Mouse (Mus musculus) forebrain, postnatal 0 days (tissue): ENCODE measurements at regions not wholly inside any gene's neighbourhood (a gene's known extent, or its start where the extent isn't known, plus 50 kb on each side); places are given as distances from the start of the nearest gene placed in this dataset.
A peak's percentile ranks its signal among the peaks of the same experiment; 100 is the strongest.

Experiments
- ATAC-seq: fragments of 200-750 bp; cut with Nextera tagmentation; 2 replicates; pipeline ENCODE4 v1.8.0; 2017; ENCODE audit warnings: mild to moderate bottlenecking, moderate library complexity
- DNase-seq: peaks from one replicate; pipeline ENCODE4 v3.0.0-alpha.2; 2015
- H3K27ac ChIP-seq: fragments of 300-500 bp; sonication (generic); 2 replicates; pipeline ENCODE4 v1.5.1; 2014; ENCODE audit warnings: low read depth, mild to moderate bottlenecking, antibody characterized with exemption, low read length, moderate library complexity, mixed read lengths
- H3K27me3 ChIP-seq: fragments of 300-500 bp; sonication (generic); 2 replicates; pipeline ENCODE4 v1.6.1; 2014; ENCODE audit warnings: mild to moderate bottlenecking, low read length, mixed read lengths; ENCODE audit not compliant: insufficient read depth
- H3K36me3 ChIP-seq: fragments of 300-500 bp; sonication (generic); 2 replicates; pipeline ENCODE4 v1.6.1; 2014; ENCODE audit warnings: mild to moderate bottlenecking, moderate library complexity; ENCODE audit not compliant: insufficient read depth
- H3K4me1 ChIP-seq: fragments of 300-500 bp; sonication (generic); 2 replicates; pipeline ENCODE4 v1.6.1; 2014; ENCODE audit warnings: antibody characterized with exemption; ENCODE audit not compliant: insufficient read depth
- H3K4me2 ChIP-seq: fragments of 300-500 bp; sonication (generic); 2 replicates; pipeline ENCODE4 v1.6.1; 2014; ENCODE audit warnings: low read depth, mild to moderate bottlenecking, moderate library complexity
- H3K4me3 ChIP-seq: fragments of 300-500 bp; sonication (generic); 2 replicates; pipeline ENCODE4 v1.5.1; 2014; ENCODE audit warnings: low read depth, low read length, mixed read lengths
- H3K9ac ChIP-seq: fragments of 300-500 bp; sonication (generic); 2 replicates; pipeline ENCODE4 v1.6.1; 2014; ENCODE audit warnings: mild to moderate bottlenecking
- H3K9me3 ChIP-seq: fragments of 300-500 bp; sonication (generic); 2 replicates; pipeline ENCODE4 v1.6.1; 2016; ENCODE audit warnings: low read length
- CTCF ChIP-seq: sonication (generic); IDR thresholded peaks from 2 replicates; pipeline ENCODE4 v1.5.1; 2016; ENCODE audit warnings: antibody characterized with exemption, control low read depth, low read depth
- WGBS: fragments of 180-500 bp; shearing (Covaris S2); extraction: QIAGEN DNeasy Blood & Tissue Kit; methylation state at CpG from one replicate; pipeline ENCODE4 v1.1.7; 2014; 5-methylcytosine and 5-hydroxymethylcytosine counted together

GRCm38 (mm10) chr9:47386646-47387045 is 143.3 kb upstream of the Cadm1 start:
- Histone ChIP-seq H3K27ac (no peak overlapping the region), H3K4me3 (no peak overlapping the region), H3K4me2 (no peak overlapping the region), H3K9ac (no peak overlapping the region), H3K9me3 (no peaks in the 10 kb centered on the region), H3K36me3 (no peaks in the 10 kb centered on the region), H3K27me3 (no peaks in the 10 kb centered on the region), H3K4me1 (peaks cover 6% of the 10 kb centered on the region; the same call in 1 of the 2 replicates)
- TF ChIP-seq CTCF: no peak
- 77% methylated on average over 11 of the region's 11 CpGs for WGBS
- ATAC-seq: no peak
- DNase-seq: no peak

- WGBS: 77% methylated on average over 4 of the region's 4 CpGs
- H3K27me3 ChIP-seq: no peaks in the 10 kb centered on the region
- H3K27ac ChIP-seq: no peak overlapping the region
- no peak for ATAC-seq
- no peaks in the 10 kb centered on the region for H3K9me3 ChIP-seq
- peaks cover 6% of the 10 kb centered on the region; the same call in 1 of the 2 replicates for H3K4me1 ChIP-seq
- no peak overlapping the region for H3K4me3 ChIP-seq
- no peak overlapping the region for H3K9ac ChIP-seq
- TF ChIP-seq CTCF: no peak
- H3K36me3 ChIP-seq: no peaks in the 10 kb centered on the region
- no peak overlapping the region for H3K4me2 ChIP-seq
- DNase-seq: no peak
Measured at GRCm38 (mm10) chr9:47387221-47387620, 142.8 kb upstream of the Cadm1 start.

GRCm38 (mm10) chr9:47387716-47388300 is 142.2 kb upstream of the Cadm1 start:
- DNase-seq: no peak
- Histone ChIP-seq H3K9me3 (no peaks in the 10 kb centered on the region), H3K9ac (no peak overlapping the region), H3K27me3 (no peaks in the 10 kb centered on the region), H3K4me2 (no peak overlapping the region), H3K4me3 (no peak overlapping the region), H3K27ac (0 out of 2 replicates have a peak overlapping the region, but pooled peaks have one; percentile 17), H3K36me3 (no peaks in the 10 kb centered on the region), H3K4me1 (peaks cover 6% of the 10 kb centered on the region; the same call in 1 of the 2 replicates)
- WGBS: 26% methylated on average over 8 of the region's 8 CpGs
- no peak for ATAC-seq
- no peak for TF ChIP-seq CTCF

- Histone ChIP-seq H3K36me3 (no peaks in the 10 kb centered on the region), H3K27me3 (no peaks in the 10 kb centered on the region), H3K4me1 (peaks cover 6% of the 10 kb centered on the region; the same call in 1 of the 2 replicates), H3K4me2 (no peak overlapping the region), H3K4me3 (no peak overlapping the region), H3K27ac (no peak overlapping the region), H3K9ac (no peak overlapping the region), H3K9me3 (no peaks in the 10 kb centered on the region)
- no peak for TF ChIP-seq CTCF
- ATAC-seq: no peak
- no peak for DNase-seq
- 98% methylated on average over 6 of the region's 6 CpGs for WGBS
Measured at GRCm38 (mm10) chr9:47389901-47390300, 140.1 kb upstream of the Cadm1 start.

GRCm38 (mm10) chr9:47391669-47392068 is 138.3 kb upstream of the Cadm1 start:
- DNase-seq: no peak
- no peak for ATAC-seq
- no peak overlapping the region for H3K27ac ChIP-seq
- WGBS: 68% methylated on average over 5 of the region's 5 CpGs
- H3K4me2 ChIP-seq: no peak overlapping the region
- H3K9ac ChIP-seq: no peak overlapping the region
- H3K4me3 ChIP-seq: no peak overlapping the region
- no peaks in the 10 kb centered on the region for H3K9me3 ChIP-seq
- H3K27me3 ChIP-seq: no peaks in the 10 kb centered on the region
- no peaks in the 10 kb centered on the region for H3K36me3 ChIP-seq
- peaks cover 6% of the 10 kb centered on the region; the same call in 1 of the 2 replicates for H3K4me1 ChIP-seq
- no peak for TF ChIP-seq CTCF

GRCm38 (mm10) chr9:47399598-47399997 is 130.4 kb upstream of the Cadm1 start:
- 9% methylated on average over 2 of the region's 2 CpGs for WGBS
- ATAC-seq (no peak), DNase-seq (no peak)
- no peaks in the 10 kb centered on the region for H3K36me3 ChIP-seq
- H3K4me2 ChIP-seq: no peak overlapping the region
- no peaks in the 10 kb centered on the region for H3K9me3 ChIP-seq
- TF ChIP-seq CTCF: no peak
- no peak overlapping the region for H3K4me3 ChIP-seq
- H3K27ac ChIP-seq: no peak overlapping the region
- no peaks in the 10 kb centered on the region; the same call in 1 of the 2 replicates for H3K27me3 ChIP-seq
- H3K4me1 ChIP-seq: no peaks in the 10 kb centered on the region
- H3K9ac ChIP-seq: no peak overlapping the region

- WGBS: 40% methylated on average over 7 of the region's 7 CpGs
- Histone ChIP-seq H3K4me2 (no peak overlapping the region), H3K36me3 (no peaks in the 10 kb centered on the region), H3K27ac (no peak overlapping the region), H3K27me3 (no peaks in the 10 kb centered on the region; the same call in 1 of the 2 replicates), H3K4me1 (no peaks in the 10 kb centered on the region), H3K9me3 (no peaks in the 10 kb centered on the region), H3K9ac (no peak overlapping the region), H3K4me3 (no peak overlapping the region)
- TF ChIP-seq CTCF: no peak
- ATAC-seq (no peak), DNase-seq (no peak)
Measured at GRCm38 (mm10) chr9:47400117-47400823, 129.7 kb upstream of the Cadm1 start.
